Mouse (Mus musculus): Measurements from ENCODE around the gene Ttc33.

Ttc33 gene

DNA sequence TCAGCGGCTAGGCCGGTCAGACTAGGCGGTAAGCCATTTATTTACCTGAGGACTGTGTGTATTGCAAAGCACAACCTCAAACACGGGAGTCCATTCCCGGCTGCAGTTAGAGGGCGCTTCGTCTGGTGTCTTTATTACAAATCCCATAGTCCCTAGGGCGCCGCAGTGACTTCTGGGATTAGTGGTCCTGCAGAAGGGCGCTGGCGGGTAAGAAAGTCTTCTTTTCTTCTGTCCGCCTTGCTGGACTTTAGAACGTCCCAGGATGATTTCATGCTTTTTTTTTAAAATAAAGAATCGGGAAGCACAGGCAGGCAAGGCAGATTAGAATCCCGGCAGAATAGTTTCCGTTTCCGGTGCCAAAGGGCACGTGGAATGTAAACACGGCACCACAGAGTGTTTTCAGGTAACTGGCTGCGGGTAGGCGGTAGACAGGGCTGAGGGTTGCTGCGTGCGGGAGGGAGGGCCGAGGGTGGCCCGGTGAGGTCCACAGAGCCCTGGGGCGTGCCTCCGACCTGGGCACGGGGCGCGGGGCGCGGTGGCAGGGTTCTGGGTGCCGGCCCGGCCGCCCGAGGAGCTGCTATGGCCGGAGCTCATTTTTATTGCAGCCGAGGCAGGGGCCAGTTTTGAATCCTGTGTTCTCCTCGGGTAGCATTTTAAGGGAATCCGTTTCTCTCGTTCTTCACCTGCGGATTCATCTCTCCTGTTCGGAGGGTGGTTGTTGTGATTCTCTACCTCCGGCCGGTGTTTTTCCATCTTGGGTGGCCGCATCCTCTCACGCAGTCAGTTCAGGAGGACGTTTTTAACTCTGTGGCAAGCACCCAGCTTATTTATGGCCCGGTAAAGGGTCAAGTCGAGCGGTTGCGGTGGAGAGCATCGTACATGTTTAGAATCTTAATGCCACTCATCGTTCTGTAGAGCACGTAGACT is at the start of gene Ttc33:
TSS of gene Ttc33 (plus strand) at position 160 of the 927 bp plus-strand sequence.
- DNase-seq (ENCODE audit: low spot score in 2 of 2) = peak; percentile 46 to 67

DNA sequence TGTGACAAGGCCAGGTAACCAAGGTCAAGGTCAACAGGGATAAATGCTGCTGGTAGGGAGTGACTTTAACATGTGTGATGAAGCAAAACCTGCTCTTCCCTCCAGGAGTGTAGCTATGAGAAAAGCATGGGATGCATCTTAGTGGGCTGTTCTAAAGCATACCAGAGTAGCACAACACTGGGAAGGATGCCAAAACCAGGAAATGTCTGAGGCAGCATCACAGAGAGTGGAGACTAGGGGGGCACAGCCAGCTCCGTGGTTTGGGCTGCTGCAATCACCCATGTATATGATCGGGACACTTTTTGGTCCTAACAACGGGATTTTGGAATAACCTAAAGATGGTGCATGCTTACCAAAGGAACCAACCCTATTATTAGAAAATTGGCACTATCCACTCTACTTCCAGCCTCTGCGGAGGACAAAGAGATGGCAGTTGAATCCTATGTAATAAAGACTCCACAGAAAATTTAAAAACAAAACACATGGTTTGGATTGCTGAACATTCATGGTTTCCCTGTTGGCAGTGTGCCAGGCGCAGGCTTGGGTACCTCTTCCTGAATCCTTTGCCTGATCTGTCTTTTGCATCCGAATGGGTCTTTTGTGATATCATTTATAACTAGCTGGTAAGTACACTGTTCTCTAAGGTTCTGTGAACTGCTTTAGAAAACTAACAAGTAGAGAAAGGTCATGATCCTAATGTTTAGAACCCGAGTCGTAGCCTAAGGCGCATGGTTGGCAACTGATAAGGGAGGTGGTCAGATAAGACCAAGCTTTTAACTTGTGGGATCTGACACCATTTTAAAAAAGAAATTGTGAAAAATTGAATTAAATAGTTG is 47.1 kb upstream of the Ttc33 start:
- DNase-seq (ENCODE audit: low spot score in 2 of 2) = no peak

DNA sequence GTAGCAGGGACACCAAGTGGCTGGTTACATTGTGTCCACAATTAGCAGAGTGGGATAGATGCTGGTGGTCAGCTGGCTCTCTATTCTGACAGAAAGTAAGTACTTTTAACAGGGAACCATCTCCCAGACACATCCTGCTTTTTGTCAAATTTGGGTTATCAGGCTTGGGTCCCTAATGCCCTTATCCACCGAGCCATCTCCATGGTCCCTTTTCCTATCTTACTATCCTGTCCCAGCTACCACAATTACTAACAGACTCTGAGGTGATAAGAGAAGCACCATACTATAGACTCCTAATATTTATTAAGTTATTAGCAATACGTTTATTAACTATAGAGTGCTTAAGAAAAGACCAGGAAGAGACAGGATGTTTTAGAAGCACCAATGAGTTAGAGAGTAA is 46.0 kb upstream of the Ttc33 start:
- no peak for DNase-seq (ENCODE audit: low spot score in 2 of 2)

GRCm38 (mm10) chr15:5139863-5140262 is 45.5 kb upstream of the Ttc33 start:
- no peak for DNase-seq (ENCODE audit: low spot score in 2 of 2)

- no peak for DNase-seq (ENCODE audit: low spot score in 2 of 2)
Observed at GRCm38 (mm10) chr15:5140357-5140756, 45.0 kb upstream of the Ttc33 start.

- no peak for DNase-seq (ENCODE audit: low spot score in 2 of 2)
Observed at GRCm38 (mm10) chr15:5142047-5142446, 43.3 kb upstream of the Ttc33 start.

- DNase-seq (ENCODE audit: low spot score in 2 of 2) = no peak
Observed at GRCm38 (mm10) chr15:5142714-5143113, 42.6 kb upstream of the Ttc33 start.

GRCm38 (mm10) chr15:5143361-5144020 is 41.8 kb upstream of the Ttc33 start, which contains the start of gene Prkaa1:
Gene Prkaa1 (plus strand): TSS chr15:5143861.
- peak; percentile 39 to 64 for DNase-seq (ENCODE audit: low spot score in 2 of 2)

GRCm38 (mm10) chr15:5144021-5144778 is 41.1 kb upstream of the Ttc33 start:
- peak; percentile 57 to 71 for DNase-seq (ENCODE audit: low spot score in 2 of 2)

- no peak for DNase-seq (ENCODE audit: low spot score in 2 of 2)
Observed at GRCm38 (mm10) chr15:5145196-5145945, 40.0 kb upstream of the Ttc33 start.

- DNase-seq (ENCODE audit: low spot score in 2 of 2) = no peak
Observed at GRCm38 (mm10) chr15:5149187-5149586, 36.1 kb upstream of the Ttc33 start.

DNA sequence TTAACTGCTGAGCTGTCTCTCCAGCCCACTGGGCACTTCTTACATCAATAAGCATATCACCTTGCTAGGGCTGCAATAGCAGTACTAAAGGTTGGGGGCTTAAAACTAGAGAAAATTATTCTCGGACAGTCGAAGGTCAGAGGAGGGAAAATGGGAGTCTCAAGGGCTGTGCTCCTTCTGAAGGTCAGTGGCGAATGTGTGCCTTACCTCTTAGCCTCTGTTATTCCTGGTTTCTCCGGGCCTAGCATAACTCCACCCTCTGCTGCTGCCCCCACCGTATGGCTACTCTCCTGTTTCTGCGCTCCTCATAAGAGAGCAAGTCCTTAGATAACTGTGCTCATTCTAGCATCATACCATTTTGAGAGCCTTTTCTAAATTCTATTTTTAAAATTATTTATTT is 33.2 kb upstream of the Ttc33 start:
- DNase-seq (ENCODE audit: low spot score in 2 of 2) = no peak

DNA sequence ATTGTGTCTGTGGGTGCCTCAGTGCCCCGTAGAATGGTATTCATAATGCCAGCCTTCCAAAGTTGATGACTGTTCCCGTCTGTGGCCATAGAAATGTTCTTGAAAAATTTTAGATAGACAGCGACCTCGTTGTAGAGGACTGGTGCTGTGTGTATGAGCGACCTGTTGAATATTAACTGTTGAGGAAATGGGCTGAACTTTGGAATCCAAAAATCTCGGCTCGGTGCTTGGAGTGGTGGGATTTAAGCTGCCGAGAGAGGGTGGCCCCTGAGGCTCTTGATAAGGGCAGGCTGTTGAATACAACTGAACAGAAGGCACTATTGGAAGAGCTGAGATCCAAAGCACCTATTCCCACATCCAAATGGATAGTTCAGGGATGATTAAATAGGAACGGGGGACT is 30.7 kb upstream of the Ttc33 start:
- no peak for DNase-seq (ENCODE audit: low spot score in 2 of 2)

- DNase-seq (ENCODE audit: low spot score in 2 of 2) = no peak
Observed at GRCm38 (mm10) chr15:5155093-5155492, 30.2 kb upstream of the Ttc33 start.

- DNase-seq (ENCODE audit: low spot score in 2 of 2) = no peak
Observed at GRCm38 (mm10) chr15:5156355-5156754, 29.0 kb upstream of the Ttc33 start.

- no peak for DNase-seq (ENCODE audit: low spot score in 2 of 2)
Observed at GRCm38 (mm10) chr15:5157386-5157785, 27.9 kb upstream of the Ttc33 start.

DNA sequence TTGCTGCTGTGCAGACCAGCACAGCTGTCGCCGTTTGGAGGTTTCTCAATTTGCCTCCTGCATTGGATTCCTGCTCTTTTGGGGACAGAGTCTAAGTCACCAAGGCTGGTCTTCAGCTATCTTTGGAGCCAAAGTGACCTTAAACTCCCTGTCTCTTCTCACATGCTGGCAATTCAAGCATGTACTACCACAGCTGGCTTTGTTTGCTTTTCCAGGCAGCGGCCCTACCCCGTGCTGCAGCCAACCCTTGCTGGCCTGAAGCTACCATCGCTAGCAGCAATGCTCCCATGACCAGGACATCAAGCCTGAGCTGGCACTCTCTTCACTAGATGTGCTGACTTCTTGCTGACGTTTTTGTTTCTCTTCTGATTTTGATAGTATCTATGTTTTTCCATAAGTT is 26.5 kb upstream of the Ttc33 start:
- DNase-seq (ENCODE audit: low spot score in 2 of 2) = no peak

DNA sequence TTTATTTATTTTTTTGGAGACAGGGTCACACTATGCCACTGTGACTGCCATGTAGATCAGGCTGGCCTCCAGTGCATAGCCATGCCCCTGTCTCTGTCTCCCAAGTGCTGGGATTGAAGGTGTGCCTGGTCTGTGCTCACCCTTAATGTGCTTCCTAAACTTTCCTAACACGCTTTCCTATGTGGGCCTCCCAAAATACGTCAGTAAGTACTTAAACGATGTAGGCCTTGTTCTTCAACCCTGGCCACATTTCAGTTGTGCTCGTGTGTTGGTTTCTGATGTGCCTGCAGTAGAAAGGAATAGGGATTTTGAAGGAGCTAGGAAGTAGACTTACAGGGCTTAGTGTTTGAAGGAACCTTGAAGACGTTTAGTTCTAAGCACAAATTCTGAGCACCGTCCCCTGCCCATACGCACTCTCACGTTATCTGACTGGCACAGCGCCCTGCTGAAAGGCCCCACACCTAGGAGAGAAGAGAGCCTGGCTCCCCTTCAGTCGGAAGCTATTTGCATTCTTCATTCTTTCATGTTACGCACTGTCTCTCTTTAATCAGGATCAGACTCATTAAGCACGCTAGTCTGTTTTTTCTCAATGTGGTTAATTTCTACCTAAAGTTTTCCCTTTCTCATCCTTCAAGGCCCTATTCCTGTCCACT is 20.1 kb upstream of the Ttc33 start:
- DNase-seq (ENCODE audit: low spot score in 2 of 2) = no peak

- DNase-seq (ENCODE audit: low spot score in 2 of 2) = no peak
Observed at GRCm38 (mm10) chr15:5173217-5173820, 12.0 kb upstream of the Ttc33 start.
